Mouse (Mus musculus) ovary, postnatal 10 days (tissue): Measurements from ENCODE around the gene Esrrb.
A peak's percentile ranks its signal among the peaks of the same experiment; 100 is the strongest.

Source experiments
- DNase-seq: peaks from one replicate; pipeline ENCODE4 v3.0.0; 2022; ENCODE audit warnings: low spot score

The Esrrb gene

DNA sequence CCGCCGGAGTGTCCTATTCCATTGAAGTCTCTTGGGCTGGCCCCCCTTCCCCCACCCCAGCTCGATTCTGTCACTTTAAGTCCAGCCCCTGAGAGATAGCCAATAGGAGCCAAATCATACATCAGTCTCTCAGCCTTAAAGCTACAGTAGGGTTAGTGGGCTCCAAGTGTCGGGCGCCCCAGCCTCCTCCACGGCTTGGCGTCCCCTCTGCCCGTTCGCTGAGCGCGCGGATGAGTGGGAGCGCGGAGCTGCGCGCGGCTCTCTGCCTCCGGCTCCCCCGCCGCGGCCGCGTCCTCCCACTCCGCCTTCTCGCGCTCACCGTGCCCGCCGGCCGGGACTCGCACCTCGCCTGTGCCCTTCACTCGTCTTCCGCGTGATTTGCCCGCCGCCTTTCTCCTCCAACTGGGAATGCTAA is 60.6 kb downstream of the Esrrb start:
- no peak for DNase-seq

DNA sequence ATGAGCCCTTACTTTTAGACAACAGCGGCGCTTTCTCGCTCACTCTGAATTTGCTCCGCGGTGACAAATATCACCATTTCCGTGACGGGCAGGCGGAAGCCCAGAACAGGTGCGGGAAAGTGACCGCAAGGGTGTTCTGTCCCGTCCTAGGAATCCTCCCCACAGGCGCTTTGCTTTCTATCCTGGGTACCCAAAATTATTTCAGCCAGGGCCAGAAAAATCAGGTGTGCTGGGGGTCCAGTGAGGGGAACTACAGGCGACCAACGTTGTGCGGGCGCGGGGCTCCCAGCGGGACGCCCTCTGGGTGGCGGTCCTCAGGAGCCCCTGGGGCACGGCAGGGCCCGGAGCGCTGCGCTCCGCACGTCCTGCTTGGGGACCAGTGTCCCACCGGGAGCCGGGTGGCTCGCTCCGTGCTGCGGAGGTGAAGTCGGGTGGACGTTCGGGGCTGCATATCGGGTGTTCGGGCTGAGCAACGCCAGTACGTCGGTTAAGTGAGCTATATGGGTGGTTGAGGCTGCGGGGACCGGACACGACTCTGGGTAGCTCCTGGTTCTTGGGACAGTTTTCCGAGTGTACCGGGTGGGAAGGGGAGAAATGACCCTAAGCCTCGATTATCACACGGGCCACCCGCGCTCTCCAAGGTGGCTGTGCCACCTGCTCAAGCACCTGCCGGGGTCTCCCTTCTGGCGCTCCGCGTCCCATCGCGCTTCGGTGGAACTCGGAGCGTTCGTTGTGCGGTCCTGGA is 61.4 kb downstream of the Esrrb start:
- no peak for DNase-seq

DNA sequence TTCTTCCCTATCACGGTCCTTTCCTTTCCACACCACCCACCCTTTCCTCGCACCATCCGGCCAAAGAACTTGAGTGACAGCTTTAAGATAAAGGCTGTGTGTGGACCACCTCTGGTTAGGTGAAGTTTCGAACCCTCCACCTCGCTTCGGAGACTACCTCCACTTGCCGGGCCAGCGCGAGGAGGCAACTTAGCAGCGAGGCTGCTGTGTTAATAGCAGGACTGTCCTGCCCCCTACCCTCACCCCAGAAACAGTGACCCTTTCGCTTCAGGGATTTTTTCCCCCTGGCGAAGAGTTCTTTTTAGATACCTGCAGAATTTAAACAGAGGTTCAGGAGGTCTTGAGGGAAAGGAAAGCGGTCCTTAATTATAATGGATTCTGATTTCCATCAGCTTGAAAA is 62.2 kb downstream of the Esrrb start:
- no peak for DNase-seq

DNA sequence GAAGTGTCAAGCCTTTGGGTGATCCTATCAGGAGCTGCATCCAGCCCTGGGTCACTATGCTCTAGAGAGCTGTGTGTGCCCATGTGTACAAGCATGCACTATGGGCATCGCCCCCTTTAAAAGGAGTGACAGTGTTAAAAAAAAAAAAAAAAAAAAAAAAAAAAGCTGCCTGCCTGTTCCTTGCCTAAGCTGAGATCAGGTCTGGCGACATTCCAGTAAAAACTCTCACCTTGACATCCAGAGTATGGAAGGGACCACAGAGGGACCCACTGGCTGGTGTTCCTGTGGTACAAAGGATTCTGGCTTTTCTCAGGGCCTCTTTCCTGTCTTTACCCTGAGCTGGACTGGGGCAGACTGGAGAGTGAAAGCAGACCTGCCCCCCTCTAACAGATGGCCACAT is 66.7 kb downstream of the Esrrb start:
- no peak for DNase-seq

DNA sequence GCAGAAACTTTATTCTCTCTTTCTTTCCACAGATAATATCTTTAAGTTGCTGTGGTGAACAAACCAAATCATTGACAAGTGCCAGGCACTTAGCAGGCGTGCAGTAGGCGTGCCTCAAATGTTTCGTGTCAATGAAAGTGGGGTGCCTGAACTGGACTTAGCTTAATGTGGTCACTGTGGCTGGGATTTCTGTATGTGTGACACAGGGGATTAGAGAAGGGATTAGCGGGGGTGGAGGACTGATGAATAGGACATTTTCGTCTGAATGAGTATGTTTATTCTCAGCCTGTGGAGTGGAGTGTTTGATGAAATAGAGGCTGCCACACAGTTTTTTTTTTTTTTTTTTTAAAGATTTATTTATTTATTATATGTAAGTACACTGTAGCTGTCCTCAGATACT is 70.8 kb downstream of the Esrrb start:
- no peak for DNase-seq

DNA sequence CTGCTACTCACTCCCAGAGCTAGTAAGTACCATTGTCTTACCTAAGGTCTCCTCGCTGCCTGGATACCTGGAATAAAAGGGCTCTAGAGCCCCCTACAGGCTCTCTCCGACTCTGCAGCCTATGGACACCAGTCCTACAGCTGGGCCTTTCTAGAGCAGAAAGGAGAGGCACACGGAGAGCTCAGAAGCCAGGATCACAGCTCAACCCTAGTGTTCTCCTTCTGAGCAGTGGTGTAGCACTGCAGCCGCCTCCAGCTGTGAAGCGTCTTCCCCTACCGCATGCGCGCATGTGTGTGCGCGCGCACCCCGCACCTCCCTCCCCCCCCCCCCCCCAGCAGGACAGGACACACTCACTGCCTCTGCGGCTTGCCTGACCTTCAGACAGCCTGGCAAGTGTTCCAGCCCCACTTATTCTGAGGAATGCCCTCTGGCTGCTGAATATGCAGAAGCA is 72.5 kb downstream of the Esrrb start:
- peak; percentile 15 for DNase-seq

DNA sequence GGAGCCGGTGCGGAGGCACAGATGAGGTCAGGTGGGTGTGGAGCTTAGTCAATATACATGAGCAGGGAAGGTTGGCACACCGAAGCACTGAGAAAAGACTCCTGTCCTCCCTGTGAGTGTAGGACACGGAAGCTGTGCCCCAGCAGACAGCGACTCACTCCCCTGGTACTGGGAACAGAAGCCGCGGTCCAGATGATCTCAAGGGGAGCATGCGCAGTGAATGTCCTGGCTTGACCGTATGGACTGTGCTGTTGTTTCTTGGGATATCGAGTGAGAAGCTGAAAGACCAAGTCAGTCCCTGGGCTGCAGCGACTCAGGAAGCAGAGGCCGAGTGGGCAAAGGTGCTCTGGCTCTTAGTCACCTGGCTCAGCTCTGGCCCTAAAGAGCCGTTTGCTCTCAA is 74.7 kb downstream of the Esrrb start:
- DNase-seq = no peak

DNA sequence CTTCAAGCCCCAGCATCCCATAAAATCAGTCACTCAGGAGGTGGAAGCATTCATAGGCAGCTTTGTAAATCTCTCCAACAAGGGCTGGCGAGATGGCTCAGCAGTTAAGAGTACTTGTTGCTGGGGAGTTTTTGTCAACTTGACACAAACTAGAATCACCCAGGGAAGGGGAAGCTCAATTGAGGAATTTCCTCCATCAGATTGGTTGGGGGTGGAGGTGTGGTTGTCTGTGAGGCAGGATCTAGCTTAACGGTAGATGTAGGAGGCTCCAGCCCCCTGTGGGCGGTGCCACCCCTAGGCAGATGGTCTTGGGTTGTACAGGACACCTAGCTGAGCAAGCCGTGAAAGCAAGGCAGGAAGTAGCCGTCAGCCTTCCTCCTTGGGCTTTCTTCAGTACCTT is 89.9 kb downstream of the Esrrb start:
- DNase-seq = no peak

DNA sequence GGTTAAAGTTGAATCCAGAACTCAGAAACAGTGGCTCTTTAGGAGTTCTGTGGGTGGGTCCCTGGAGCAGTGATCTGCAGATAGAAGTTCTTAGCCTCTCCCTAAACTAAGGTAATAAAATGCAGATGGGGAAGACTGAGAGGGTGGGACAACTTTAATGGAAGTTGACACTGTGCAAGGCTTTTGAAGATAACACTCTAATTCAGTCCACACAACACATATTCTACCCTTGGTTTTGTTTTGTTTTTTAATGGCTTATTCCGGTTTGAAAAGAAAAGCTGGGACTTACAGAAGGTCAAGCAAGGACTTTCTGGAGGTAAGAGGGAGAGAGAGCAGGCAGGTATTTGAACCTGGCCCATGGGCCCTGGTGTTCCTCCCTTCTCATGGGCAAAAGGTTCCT is 94.1 kb downstream of the Esrrb start:
- no peak for DNase-seq

DNA sequence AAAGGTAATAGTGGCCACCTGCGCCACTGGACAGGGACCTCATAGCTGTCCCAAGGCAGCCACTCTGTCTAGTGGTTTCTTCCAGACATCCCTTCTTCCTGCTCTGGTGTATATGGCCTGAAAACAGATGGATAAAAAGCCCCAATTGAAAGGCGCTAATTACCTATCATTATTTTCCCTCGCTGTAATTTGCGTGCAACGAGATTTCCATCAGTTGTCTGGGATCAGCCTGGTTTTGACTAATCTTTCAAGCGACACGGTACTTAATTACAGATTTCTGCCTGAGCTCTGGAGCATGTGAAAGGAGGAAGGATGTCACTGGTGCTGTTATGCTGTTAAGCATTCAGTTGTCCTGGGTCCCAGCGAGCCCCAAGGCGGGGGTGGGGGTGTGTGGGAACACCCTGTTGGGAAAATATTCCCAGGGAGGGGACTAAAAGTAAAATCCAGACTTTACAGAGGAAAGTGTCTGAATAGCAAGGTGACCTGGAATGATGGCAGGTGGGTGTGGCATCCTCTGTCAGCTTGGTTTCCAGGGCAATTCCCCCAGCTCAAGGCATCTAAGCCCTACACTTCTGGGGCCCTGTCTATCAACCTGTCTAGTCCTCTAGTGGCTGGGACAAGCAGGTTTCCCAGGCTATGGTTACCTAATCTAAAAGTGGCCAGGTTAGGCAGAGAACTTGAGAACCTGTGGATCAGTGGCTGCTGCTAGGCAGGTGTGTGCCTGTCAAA is 102.0 kb downstream of the Esrrb start:
- DNase-seq = no peak

DNA sequence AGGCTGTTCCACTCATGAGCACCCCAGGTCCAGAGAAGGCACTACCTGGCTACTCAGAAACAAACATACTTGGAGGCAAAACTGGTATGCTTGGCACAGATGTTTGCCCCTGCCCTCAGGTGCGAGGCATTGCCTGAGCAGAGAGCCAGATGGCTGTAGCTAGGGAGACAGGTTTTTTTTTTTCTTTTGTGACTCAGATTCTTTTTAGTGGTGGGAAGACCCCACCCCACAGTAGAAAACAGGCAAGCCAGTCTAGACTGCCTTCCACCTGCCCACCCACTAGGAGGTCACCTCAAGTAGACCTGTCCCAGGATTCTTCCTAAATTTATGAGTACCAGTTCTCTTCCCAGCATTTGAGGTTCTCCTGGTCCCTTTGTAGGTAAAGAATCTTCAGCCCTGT is 103.5 kb downstream of the Esrrb start:
- no peak for DNase-seq

DNA sequence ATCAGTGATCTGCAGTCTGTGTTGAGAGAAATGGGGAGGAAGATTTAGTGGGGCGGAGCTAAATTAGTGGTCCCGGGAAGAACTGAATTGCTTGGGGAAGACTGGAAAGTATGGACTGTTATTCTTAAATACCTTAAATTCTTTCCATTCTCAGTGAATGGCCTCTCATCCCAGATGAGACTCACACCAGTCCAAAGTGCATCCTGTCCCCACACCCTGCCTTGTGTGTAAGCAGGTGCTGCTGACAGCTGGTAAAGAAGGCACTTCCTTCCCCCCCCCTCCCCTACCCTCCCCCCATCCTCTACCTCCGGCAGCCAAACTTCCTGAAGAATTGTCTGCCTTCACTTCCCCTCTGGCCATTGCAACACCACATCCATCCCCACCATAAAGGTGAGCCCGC is 105.3 kb downstream of the Esrrb start:
- no peak for DNase-seq

DNA sequence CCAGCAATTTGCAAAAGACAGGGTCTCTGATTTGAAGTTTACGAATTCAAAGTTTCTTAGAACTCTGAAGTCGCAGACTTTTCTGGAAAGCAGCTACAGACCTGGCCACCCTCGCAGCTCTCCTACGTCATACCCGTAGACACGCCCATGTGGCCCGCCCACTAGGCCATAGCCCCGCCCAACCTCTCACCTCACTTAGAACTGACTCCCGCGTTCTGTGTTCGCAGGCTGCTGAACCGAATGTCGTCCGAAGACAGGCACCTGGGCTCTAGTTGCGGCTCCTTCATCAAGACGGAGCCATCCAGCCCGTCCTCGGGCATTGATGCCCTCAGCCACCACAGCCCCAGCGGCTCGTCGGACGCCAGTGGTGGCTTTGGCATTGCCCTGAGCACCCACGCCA is 109.0 kb downstream of the Esrrb start:
- DNase-seq = no peak

DNA sequence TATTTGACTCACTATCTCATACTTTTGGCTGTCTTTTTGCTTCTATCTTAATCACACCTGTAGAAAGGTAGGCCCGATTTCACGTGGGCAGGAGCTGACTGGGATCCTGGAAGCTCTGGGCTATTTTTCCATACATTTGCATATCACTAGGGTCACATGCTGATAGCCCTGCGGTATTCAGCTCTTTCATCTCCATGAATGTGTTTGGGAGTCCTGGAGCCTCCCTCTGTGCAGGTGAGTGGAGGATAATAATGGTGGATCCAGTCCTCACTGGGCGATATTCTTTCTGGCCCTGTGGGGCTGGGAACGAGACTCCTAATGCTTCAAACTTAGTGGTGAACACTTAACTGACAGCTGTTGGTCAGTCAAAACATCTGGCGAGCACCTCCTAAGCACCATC is 110.0 kb downstream of the Esrrb start:
- no peak for DNase-seq

DNA sequence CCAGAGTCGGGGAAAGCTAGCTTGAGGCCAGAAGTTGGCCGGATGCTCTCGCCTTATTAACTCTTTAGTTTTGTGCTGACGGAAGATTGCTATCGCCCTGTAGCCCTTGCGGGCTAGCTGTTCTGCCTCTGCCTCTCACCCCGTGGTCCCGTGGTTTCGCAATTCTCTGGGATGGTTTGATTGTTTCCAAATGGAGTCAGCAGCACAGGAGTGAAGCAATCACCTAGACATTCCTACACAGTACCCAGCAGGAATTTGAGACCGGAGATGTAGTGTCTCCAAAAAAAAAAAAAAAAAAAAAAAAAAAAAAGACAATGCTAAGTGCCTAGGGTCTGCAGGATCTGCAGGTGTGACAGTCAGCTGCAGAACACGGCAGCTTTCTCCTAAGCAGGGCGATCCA is 112.7 kb downstream of the Esrrb start:
- DNase-seq = no peak

DNA sequence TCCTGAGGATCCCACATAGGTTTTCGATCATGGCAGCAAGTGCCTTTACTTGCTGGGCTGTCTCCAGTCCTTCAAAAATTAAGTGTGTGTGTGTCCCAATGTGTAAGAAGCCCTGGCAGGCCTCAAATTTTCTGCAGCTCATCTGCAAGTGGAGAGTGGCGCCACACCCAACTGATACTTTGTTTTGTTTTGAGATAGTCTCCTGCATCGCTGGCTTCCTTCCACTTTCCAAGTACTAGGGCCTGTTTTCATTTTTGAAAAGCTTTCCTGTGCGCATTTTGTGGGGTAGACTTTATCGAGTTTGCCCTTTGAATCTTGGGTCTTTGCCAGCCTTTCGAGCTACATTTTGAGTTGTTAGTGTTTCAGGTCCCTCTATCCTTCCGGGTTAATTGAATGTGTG is 115.1 kb downstream of the Esrrb start:
- DNase-seq = no peak

DNA sequence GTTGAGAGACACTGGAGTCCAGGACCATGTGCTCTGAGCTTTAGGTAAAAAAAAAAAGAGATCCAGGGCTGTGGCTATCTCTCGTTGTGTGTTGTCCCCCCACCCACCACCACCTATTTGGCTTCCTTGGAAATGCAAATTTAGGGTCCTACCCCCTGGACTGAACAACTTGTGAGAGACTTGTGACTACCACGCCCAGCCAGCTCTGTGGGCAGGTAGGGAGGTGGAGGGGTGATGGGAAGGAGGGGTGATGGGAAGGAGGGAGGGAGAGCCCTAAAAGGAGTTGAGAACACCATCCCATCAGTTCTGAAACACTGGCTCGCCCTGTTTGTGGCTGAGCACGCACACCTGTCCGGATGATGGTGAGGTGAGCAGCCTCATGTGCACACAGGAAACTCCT is 118.0 kb downstream of the Esrrb start:
- no peak for DNase-seq

DNA sequence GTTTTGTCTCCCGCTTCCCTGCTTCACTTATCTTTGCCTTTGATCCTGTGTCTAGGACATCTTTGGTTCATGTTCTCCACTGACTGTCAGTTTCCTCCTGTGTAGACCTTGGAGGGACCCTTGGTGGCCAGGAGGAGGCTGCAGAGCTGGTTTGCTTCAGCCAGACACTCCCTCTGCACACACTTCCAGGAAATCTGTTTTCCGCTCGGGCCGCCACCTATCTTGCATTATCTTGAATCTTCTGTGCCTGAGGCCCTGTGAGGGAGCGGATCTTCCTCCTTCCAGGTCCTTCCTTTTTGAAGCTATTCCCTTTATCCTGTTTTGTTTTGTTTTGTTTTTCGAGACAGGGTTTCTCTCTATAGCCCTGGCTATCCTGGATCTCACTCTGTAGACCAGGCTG is 121.1 kb downstream of the Esrrb start:
- DNase-seq = no peak

DNA sequence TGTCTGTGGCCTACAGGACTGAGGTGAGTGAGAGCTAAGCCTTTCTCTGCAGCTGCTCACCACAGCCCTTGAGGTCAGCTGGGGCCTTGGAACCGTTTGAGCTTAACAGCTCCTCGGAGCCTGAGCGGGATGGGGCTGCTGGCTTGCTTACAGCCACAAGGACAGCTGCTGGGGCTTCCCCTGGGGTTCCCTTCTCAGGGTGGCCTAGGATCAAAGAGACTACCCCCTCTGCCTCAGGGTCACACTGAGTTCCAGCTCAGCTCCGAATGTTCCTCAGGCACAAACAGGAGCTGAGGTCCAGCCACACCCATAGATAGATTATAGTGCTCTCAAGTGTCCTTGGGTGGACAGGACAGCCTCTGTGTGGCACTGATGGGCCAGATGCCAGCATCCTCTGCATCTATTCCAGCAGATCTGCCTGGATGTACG is 122.5 kb downstream of the Esrrb start:
- no peak for DNase-seq

DNA sequence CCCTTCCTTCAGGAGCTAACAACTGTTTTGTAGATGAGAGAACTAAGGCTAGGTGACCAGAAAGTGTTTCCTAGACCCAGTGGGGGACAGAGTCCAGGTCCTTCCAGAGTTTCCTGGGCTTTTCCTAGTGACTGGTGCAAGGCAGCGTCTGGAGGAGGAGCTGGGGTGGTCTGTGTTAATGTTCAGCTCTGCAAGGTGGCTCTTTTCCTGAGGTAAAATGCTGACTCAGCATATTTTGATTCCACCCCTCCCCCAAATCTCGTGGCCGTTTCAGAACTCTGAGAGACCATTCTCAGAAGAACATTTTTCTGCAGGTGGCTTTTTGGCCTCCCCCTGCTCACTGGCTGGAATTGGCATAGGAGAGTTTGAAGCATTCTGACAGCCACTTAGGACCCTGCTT is 127.1 kb downstream of the Esrrb start:
- no peak for DNase-seq

DNA sequence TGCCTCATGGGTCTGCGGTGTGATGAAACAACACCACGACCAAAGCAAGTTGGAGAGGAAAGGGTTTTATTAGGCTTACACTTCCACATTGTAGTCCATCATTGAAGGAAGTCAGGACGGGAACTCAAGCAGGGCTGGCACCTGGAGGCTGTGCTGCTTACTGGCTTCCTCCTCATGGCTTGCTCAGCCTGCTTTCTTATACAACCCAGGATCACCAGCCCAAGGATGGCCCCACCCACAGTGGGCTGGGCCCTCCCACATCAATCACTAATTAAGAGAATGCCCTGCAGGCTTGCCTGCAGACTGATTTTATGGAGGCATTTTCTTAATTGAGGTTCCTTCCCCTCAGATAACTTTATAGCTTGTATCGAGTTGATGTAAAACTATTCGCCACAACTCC is 129.1 kb downstream of the Esrrb start:
- DNase-seq = no peak

DNA sequence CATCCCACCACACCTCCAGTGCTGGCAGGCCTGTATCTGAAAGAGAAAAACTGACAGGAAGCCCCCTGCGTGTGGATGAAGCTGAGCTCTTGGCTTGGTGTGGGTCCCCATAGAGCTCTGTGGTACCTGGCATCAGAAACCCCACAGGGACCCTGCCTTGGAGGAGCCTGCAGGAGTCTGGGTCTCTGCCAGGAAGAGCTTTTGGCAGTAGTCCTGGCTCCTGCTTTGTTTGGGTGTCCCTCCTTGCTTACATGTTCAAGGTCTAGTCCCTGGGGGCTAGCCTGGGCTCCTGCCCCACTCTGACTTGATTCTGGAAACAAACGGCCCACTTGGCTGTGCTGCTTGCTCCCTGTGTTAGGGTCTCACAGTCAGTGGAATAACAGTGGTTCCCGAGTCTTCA is 130.6 kb downstream of the Esrrb start:
- DNase-seq = no peak

DNA sequence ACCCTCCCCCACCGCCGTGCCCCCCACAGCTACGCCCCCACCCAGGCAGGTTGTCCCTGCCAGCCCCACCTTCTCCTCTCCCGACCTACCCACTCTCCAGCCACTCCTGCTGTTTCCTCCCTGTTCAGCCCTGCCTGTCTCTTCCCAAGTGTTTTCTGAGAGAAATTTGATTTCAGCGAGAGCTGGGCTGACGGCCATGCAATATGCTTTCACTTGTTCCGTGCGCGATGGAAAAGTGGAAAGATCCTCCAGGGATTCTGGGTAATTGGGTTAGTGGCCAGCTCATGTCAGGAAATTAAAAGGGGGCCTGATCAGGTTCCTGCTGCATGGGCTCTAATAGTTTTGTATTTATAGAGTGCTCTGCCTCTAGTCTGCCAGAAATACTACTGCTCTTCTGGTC is 131.9 kb downstream of the Esrrb start:
- no peak for DNase-seq

DNA sequence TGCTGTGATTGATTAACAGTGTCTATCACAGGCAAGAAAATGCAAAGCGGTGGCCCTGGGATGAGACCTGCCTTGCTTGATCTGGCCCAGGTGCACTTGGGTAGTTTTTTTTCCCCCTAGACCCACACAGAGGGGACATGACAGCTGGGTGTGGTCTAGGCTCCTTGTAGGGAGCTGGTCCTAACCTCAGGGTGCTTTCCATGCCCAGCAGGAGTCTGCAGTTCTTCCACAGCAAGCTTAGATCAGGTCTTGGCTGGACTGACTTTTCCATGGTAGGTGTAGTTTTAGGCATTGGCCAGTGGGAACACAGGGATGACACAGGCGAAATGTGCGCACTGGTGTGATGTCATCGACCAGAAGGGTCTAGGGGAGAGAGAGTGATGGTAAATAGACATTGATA is 136.2 kb downstream of the Esrrb start:
- no peak for DNase-seq
